Mouse (Mus musculus): ENCODE data around the gene Os9.
"Not testable (repeated sequence)": the region's sequence is repeated elsewhere in the genome, so short reads cannot be mapped to it uniquely, and the experiment has no call there.

Gene Os9

DNA sequence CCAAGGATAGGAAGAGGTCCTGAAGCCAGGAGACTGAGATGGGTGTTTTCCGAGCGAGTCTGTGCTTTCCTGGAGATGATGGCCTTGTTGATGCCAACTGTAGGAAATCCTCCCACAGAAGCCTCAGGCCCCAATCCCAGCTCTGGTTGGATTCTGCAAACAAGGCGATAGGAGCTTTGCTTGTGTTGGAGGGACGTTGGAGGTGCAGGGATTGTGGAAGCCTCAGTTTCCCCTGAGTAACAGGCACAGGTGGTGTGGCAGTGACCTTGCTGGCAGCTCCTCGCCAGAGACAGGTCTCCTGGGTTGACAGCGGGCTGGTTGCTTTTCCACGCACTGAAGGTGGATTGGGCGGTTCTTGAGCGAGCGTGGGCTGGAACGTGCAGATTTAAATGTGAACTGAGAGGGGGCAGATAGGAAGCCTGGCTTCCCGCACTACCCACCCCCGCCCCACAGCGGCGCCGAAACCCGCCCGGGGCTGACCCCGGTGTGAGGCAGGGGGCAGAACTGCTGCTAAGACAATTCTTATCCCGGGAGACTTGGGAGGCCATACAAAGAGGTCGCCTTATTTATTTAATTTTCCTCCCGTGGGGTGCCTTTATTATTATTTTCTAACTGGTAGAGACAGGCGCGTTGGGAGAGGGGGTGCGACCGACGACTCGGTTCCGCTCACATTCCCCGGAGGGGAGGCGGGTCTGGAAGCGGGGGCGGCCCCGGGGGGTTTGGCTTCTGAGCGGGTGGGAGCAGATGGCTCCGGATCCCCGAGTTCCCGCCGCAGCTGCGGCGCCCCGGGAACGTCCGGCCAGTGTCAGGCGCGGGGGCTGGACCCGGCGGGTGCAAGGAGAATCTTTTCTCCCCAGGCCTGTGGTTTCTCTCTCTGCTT, 39.8 kb downstream of the Os9 start:
- DNase-seq (ENCODE audit: low read depth, low spot score): peak; percentile 89

DNA sequence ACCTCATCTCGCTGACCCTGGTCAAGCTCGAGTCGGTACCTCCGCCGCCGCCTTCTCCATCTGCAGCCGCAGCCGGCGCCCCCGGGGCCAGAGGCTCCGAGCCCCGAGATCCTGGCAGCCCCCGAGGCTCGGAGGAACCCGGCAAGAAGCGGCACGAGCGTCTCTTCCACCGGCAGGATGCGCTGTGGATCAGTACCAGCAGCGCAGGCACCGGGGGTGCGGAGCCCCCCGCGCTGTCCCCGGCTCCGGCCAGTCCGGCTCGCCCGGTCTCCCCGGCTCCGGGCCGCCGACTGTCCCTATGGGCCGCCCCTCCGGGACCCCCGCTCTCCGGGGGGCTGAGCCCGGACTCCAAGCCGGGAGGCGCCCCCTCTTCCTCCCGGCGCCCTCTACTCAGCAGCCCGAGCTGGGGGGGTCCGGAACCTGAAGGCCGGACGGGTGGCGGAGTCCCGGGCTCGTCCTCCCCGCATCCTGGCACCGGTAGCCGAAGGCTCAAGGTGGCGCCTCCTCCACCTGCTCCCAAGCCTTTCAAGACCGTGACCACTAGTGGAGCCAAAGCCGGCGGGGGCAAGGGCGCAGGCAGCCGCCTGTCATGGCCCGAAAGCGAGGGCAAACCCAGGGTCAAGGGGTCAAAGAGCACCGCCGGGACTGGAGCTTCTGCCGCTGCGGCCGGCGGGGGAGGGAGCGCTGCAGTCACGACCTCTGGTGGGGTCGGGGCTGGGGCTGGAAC, 41.1 kb downstream of the Os9 start:
- peak; percentile 62 for DNase-seq (ENCODE audit: low read depth, low spot score)

DNA sequence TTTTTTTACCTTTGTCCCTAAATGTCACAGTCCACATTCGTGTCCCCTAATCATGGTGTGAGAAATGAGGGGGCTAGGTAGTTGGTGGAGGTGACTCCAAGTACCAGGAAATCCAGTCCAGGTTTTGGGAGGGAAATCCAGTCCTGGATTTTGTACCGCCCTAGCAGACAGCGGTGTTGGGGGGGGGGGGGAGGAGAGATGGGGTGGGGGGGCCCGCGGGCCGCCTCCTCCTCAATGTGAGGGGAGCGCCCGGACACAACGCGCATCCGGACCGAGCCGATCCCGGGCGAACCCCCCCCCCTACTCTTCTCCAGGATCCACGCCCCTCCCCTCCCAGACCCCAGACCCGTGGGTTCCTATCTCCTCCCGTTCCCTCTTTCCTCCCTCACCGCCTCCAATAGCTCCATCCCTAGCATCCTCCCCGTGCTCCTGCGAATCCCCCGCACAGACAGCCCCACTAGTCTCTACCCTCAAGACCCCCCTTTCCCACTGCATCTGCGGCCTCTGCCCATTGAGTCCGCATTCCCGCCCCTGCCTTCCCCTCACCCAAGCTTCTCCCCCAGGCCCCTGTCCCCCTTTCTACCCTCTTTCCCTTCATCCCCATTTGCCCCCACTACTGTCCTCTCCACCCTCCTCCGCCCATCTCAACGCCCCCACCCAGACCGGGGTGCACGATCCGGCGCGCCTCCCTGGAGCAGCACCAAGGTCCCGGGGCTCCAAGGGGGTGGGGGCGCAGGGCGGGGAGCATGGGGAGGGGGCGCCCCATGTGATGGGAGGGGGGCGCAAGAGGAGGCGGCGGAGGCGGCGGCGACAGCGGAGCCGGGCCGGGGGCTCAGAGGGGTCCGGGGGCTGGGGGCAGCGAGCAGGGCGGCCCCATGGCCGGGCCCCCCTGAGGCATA, 42.0 kb downstream of the Os9 start:
- peak; percentile 95 for DNase-seq (ENCODE audit: low read depth, low spot score)

DNA sequence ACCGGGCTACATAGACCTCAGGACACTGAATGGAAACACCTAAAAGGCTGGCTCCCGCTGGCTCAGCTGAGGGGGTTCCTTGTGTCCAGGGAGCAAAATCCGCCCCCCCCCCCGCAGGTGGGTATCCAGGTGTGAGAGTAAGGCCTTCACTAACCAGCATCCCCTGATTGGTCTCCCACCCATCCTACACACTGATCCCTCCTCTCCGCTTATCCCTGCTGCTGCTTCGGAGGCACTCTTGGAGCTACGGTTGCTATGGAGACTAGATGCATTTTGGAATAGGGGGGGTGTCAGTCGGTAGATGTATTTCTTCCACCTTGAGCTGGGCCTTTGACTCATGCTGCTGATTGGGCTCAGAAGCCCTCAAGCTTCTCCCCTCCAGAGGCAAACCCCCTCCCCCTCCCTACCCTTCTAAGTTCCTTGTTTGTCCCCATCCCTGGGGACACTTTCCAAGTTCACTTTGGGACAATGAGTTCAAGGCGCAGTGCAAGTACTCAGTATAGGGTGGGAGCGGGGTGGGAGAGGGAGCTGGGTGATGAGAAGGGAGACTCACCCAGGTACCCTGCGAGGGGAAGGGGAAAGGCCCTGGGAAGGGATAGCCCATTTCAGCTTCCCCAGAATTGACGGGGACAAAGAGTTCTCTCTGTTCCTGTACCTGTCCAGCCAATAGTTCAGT, 42.8 kb downstream of the Os9 start:
- DNase-seq (ENCODE audit: low read depth, low spot score): peak; percentile 95

DNA sequence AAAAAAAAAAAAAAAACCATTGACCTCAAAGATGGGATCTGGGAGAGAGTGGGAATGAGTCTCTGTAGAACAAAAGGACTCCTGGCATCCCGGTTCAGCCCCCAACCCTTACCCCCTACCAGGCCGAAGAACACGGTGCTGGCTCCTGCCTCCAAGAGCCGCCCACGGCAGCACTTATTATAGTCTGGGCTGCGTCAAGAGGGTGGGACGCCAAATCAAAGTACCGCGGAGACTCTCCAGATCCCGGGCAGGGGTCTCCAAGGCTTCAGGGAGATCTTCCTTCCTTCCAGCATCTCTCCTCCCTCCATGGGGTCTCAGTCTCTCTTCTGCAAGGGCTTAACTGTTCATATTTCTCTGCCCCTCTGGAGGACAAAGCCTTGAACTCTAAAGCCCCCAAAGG, 43.4 kb downstream of the Os9 start:
- DNase-seq (ENCODE audit: low read depth, low spot score): peak; percentile 79

DNA sequence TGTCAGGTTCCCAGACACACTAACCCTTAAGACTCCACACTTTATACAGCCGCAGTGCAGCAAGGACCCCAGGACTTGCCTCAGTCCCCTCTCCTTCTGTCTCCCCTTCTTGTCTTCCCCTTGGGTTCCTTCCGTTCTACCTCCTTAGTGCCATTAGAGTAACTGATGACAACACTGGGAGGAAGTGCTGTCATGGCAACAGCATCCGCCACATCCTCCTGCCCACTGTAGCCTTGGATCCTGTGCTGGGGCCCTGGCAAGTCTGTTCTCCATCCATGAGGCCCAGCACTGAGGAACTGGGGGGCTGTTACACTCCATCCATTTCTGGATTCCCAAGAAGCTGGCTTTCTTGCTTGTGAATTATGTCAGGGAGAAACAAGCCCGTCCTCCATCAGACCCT, 44.8 kb downstream of the Os9 start:
- DNase-seq (ENCODE audit: low read depth, low spot score): peak; percentile 82

DNA sequence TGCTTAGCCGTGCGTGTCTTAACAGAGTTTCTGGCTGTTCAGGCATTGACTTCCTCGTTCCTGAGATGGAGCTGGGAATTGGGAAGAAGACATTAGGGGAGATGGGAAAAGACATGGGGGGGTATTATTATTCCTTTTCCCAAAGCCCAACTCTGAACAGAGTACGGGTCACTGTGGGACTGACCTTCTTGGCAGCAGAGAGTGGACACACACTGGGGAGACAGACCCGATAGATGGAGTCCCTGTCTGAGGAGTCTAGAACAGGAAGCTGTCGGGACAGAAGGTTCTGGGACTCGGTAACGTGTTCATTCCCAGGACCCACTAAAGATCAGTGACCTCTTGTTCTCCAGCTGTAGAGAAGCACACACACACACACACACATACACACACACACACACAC, 45.3 kb downstream of the Os9 start:
- DNase-seq (ENCODE audit: low read depth, low spot score): no peak

DNA sequence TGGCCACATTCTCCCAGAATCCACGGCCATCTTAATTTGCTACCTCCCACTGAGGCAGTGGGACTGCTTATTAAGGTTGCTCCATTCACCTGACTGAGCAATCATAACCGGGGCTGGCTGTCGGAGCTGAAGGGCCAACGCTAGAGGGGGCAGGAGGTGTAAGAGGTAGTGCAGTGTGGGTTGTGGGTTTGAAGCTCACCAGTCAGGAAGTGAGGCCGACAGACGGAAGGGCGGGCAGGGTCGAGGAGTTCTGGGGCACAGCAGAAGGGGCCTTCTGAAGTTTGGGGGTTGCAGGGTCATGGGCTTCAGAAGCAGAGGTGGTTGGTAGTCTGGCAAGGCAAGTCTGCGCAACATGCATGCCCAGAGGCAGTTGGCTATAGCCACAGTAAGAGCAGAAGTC, 45.9 kb downstream of the Os9 start, which contains the start of gene Agap2:
Agap2 (plus strand) TSS at position 205 of the 400 bp plus-strand sequence.
- no peak for DNase-seq (ENCODE audit: low read depth, low spot score)

DNA sequence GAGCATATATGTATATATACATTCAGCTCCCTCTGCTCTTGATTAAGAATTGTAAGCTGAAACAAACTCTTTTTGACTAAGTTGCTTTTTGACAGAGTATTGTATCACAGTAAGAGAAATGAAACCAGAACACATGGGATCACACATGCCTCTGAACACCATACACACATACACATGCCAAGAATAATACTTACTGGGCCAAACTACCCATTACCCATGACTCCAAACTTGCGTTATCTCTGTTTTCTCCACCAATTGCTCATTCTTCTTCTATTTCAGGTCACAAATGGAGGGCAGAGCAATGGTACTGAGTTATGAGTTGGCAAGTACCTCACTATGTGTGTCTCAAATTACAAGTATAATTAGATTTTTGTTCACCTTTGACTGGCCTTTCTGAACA, 47.0 kb downstream of the Os9 start:
- no peak for DNase-seq (ENCODE audit: low read depth, low spot score)

DNA sequence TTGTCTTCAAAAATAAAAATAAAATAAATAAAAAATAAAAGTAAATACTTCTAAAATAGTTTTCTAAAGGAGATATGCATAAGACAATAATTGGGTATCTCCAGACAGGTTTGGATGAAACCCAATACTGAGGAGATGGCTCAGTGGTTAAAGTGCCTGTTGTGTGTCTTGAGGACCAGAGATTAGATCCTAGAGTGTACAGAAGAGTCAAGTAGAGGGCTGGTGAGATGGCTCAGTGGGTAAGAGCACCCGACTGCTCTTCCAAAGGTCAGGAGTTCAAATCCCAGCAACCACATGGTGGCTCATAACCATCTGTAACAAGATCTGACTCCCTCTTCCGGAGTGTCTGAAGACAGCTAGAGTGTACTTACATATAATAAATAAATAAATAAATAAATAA, 48.0 kb downstream of the Os9 start:
- DNase-seq (ENCODE audit: low read depth, low spot score): not testable (repeated sequence)

DNA sequence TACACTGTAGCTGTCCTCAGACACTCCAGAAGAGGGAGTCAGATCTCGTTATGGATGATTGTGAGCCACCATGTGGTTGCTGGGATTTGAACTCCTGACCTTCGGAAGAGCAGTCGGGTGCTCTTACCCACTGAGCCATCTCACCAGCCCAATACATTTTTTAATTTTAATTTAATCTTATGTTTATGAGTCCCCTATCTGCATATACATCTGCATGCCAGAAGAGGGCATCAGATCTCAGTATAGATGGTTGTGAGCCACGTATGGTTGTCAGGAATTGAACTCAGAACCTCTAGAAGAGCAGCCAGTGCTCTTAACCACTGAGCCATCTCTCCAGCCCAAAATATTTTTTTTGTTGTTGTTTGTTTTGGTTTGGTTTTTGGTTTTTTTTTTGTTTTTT, 48.7 kb downstream of the Os9 start:
- not testable (repeated sequence) for DNase-seq (ENCODE audit: low read depth, low spot score)

DNA sequence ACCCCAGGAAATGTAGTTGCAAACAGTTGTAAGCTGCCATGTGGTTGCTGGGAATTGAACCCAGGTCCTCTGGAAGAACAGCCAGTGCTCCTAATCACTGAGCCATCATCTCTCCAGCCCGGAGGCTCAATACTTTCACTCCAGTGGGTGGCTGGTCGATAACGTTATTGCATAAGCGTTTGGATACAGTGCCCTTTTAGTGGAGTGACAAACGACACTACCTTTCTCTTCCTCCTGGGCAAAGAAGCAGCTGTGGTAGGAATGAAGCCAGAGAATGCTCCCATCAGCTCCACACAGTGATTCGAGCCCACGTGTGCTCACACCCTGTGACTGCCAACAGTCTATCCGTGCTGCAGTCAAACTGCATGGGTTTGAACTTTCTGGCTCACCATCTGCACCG, 49.7 kb downstream of the Os9 start:
- no peak for DNase-seq (ENCODE audit: low read depth, low spot score)

DNA sequence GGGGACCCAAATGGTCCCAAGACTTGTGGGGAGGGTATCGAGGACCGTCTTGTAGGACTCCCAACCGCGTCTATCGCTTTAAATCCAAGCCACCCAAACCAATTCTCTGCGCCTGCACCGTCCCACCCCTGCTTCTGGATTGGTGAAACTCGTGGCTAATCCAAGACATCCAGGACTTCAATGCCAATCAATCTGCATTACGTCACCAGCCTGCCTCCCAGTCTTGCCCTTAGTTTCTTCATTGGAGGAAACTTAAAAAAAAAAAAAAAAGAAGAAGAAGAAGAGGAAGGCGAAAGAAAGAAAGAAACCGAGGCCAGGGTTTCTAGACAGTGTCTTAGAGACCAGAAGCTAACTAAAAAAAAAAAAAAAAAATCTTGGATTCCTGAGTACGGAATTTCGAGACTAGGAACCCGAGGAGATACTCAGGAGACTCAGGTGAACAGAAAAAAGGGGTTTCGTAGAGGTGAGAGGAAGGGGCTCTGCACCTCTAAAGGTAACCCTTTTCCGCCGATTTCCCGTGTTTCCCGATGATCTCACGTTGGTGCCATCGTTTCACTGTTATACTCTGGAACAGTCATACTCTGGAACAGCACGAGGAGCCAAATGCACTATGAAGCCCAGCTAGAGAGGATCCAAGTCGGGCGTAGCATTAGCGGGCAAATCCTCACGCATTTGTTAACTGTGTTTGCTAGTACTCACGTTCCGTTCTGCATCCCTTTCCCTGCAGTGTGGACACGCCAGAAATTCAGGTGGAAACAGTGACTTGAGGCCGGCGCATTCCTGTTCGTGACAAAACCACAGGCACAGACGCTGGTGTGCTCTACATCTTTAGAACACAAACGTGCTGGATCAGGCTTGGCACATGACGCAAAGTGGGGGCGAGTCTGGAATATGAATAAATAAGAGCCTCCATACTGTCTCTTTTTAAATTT, 50.5 kb downstream of the Os9 start, which contains the start of gene Tspan31:
Tspan31 (minus strand) TSS at position 75 of the 932 bp plus-strand sequence.
- peak; percentile 100 for DNase-seq (ENCODE audit: low read depth, low spot score)

DNA sequence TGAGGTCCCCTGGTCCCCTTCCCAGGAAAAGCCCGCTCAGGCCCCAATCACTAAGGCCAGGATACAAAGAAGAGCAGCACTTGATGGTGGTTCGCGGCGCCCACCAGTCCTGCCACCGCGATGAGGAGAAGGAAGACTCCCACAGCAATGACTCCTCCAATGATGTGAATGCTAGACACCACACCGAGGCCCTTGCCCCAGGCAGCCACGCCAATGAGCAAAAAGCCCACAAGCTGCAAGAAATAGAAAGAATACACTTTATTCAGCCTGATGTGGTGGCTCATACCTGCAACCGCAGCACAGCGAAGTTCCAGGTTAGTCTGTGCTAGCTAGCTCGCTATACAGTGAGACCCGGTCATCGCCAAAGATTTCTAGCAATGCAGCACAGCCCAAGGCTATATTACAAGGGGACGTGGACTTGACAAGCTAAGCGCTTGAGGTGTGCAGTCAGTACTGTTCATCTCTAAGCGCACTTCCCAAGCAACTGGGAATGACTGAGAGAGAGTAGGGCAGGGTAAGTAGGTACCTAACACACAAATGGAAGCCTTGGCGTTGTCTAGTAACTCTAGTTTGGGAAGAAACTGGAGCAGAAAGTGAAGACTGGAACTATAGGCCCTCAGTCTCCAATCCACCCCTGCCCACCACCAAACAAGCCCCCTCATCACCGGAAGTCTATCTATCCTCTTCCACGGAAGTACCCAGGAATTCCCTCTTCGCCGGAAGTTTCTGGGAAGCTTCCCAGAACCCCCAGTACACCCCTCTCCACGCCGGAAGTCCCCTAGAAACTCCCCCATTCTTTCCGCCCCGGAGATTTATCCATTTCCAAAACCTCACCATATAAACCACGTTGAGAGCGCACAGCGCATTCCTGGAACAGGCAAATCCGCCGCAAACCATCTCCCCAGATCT, 51.4 kb downstream of the Os9 start:
- DNase-seq (ENCODE audit: low read depth, low spot score): no peak

DNA sequence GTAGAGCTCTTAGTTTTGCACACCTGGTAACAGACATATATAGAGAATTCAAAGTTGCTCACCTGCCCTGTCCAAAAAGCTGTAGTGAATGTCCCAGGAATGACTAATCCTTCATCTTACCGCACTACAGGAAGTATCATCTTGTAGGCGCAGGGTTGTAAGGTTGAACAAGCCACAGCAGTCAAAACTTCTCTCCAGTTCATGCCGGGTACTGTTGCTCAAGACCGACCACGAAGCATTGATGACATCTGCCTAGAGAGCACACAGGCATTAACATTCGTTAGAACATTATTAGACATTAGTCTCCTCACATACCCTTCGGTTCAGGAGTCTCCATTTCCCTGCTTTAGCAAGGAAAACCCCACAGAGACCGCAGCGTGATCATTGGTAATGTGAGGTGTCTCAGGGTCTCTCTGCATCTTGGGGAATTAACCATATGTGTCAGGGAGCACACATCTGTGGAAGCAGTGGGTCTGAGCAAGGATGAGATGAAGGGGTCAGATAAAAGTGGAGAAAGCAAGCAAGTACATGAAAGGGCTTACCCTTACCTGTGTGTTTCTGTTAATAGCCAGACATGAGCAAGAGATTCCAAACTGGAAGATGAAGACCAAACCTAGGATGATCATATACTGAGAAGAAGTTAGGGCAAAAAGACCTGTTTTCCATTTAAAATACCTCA, 52.4 kb downstream of the Os9 start:
- DNase-seq (ENCODE audit: low read depth, low spot score): no peak

DNA sequence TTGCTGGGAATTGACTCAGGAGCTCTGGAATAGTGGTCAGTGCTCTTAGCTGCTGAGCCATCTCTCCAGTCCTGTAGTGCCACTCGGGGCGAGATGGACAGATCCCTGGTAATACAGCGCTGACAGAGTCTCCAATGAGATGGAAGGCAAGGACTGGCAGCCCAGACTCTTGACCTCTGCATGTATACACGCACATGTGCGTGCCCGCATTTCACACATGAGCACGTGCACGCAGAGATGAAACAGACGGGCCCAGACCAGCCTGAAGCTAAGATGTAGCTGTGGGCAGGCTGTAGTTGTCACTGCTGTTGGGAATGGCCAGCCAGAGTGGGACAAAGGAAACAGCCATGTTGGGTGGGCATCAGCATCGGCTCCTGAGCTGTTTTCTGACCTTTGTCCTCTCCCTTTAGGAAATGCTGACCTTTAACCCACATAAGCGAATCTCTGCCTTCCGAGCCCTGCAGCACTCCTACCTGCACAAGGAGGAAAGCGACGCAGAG, 54.4 kb downstream of the Os9 start:
- DNase-seq (ENCODE audit: low read depth, low spot score): no peak

DNA sequence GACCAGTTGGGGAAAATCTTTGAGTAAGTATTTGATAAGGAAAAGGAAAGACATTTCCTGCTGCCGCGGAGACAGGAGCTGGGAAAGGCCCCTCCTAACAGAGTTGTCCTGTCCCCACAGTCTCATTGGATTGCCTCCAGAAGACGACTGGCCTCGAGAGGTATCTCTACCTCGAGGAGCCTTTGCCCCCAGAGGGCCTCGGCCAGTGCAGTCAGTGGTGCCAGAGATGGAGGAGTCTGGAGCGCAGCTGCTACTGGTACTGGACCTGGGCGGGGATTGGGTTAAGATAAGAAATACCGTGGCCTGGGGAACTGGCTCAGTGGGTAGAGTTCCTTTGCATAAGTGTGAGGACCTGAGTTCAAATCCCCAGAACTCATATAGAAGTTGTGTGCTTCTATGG, 55.0 kb downstream of the Os9 start:
- DNase-seq (ENCODE audit: low read depth, low spot score): no peak
